Mouse (Mus musculus) layer of hippocampus, postnatal 10 days (tissue): Measurements from ENCODE around the gene Rhox3a. TPM values are rescaled to one million over a fixed set of nuclear protein-coding genes. Genes with fewer than 3 reads are reported as not detected.
"Not testable (repeated sequence)": the region's sequence is repeated elsewhere in the genome, so short reads cannot be mapped to it uniquely, and the experiment has no call there.

Source experiments
- DNase-seq, 2 experiments: peaks; one replicate each; pipeline ENCODE4 v3.0.0; 2021; ENCODE audit warnings: low spot score in 2 of 2
- long read RNA-seq: library from polyadenylated mRNA; stranded (forward); transcript quantifications from one replicate; pipeline ENCODE4 v2.0.0, GENCODE M21; 2023
- total RNA-seq, 2 experiments: library from RNA; stranded (reverse); gene quantifications; 2 replicates each; pipeline ENCODE4 v1.2.3; 2021

Rhox3a gene
- not detected for total RNA-seq
- long read RNA-seq: 0 reads

DNA sequence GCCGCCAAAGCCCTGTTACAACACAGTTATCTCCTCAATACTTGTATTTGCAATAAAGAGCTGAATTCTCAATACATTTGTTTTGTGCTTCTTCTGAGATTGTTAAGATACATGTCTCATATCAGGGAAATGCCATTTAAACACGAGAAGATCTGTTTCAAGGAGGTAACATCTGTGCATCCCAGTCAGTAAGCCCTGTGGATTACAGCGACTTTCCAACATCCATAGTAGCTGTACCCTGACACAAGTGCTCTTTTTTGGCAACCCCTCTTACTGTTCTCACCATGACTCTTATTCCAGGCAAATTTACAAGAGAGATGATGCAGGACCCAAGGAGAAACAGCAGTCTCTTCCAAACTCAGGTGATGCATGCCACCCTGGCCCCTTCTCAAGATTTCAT, at the start of gene Rhox3a:
Gene Rhox3a, plus strand, starts transcription at position 301 of the 400 bp plus-strand sequence.
- DNase-seq: not testable (repeated sequence)

GRCm38 (mm10) chrX:37210941-37211340, 38.8 kb upstream of the Rhox3a start, which contains the start of gene Gm9:
Gene Gm9, minus strand, starts transcription at chrX:37211041.
- DNase-seq: no peak

DNA sequence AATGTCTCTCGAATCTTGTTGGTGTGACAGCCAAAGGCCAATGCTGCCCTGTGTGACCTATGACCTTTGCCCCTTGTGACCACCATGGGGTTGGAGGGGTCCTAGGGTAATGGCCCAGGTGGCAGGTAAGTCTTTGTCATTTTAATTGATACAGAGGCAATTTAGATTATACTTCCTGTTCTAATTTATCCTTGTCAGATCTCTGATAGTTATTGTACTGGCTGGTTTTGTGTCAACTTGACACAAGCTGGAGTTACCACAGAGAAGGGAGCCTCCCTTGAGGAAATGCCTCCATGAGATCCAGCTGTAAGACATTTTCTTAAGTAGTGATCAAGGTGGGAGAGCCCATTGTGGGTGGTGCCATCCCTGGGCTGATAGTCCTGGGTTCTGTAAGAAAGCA, 27.6 kb upstream of the Rhox3a start, which contains the start of gene Rhox1:
Gene Rhox1, minus strand, starts transcription at position 101 of the 400 bp plus-strand sequence.
- not testable (repeated sequence) for DNase-seq

- not testable (repeated sequence) for DNase-seq
These were observed 5.0 kb upstream of the Rhox3a start, which contains the start of gene Rhox2a for GRCm38 (mm10) chrX:37244676-37245075. Gene Rhox2a, plus strand, starts transcription at chrX:37244976.

DNA sequence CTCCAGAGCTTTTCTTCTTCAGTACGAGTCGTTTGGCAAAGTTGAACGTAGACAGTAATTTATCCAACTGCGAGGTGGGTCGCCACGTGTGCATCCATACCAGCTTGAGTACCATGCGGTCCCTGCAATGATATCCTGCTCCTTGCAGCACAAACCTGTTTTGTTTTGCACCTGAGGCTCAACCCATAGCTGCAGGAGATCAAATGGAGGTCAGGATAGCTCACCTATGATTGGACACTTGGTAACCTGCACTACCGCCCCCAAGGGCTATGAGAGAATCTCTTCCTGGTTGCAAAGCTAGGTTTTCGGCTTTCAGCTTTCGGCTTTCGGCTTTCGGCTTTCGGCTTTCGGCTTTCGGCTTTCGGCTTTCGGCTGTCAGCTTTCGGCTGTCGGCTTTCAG, 15.3 kb downstream of the Rhox3a start, which contains the start of gene Rhox4a:
Gene Rhox4a, plus strand, starts transcription at position 301 of the 400 bp plus-strand sequence.
- not testable (repeated sequence) for DNase-seq

Other genes starting within 250 kb of the Rhox3a start
- gene Sowahd, start 201.1 kb upstream of the Rhox3a start, total RNA-seq: not detected
- 100 to 1,000 TPM; 418 to 424 TPM for gene Rpl39, start 164.5 kb upstream of the Rhox3a start, total RNA-seq
- 10 to 100 TPM; 20.7 to 21.6 TPM for gene Upf3b, start 139.6 kb upstream of the Rhox3a start, total RNA-seq
- 10 to 100 TPM; 18.1 to 22.9 TPM for gene Nkap, start 123.1 kb upstream of the Rhox3a start, total RNA-seq
- gene Akap14, start 81.1 kb upstream of the Rhox3a start, total RNA-seq: under 1 TPM in 1 of 2 experiments, not detected in 1; 0.25 TPM
- gene Ndufa1, start 58.8 kb upstream of the Rhox3a start, total RNA-seq: 100 to 1,000 TPM; 233 to 247 TPM
- gene Rnf113a1, start 58.7 kb upstream of the Rhox3a start, total RNA-seq: 1 to 10 TPM; 6.9 to 8.4 TPM
- not detected for gene Gm9, start 38.9 kb upstream of the Rhox3a start, total RNA-seq
- gene Rhox1, start 27.7 kb upstream of the Rhox3a start, total RNA-seq: not detected
- gene Rhox2a, start 4.9 kb upstream of the Rhox3a start, total RNA-seq: not detected
- gene Rhox4a, start 15.4 kb downstream of the Rhox3a start, total RNA-seq: not detected
- not detected for gene Rhox3a2, start 130.1 kb downstream of the Rhox3a start, total RNA-seq
- not detected for gene Rhox4a2, start 140.9 kb downstream of the Rhox3a start, total RNA-seq
- gene Rhox2b, start 162.1 kb downstream of the Rhox3a start, total RNA-seq: not detected
- not detected for gene Rhox4b, start 182.6 kb downstream of the Rhox3a start, total RNA-seq
- not detected for gene Rhox2c, start 203.8 kb downstream of the Rhox3a start, total RNA-seq
- not detected for gene Rhox3c, start 208.7 kb downstream of the Rhox3a start, total RNA-seq
- not detected for gene Rhox4c, start 230.4 kb downstream of the Rhox3a start, total RNA-seq
- gene Rhox2d, start 243.5 kb downstream of the Rhox3a start, total RNA-seq: not detected